ENCODE assay signal across 9 mouse cellular contexts in genomic region chr13:41403838-41404237, GRCm38 (mm10).
DNase-seq lines count a peak whose midpoint lies in the region; ATAC-seq lines count a peak whose summit lies in the region.
"Had no signal": no experiment of that assay in that cellular context is flagged by ENCODE, and none has a peak within 500 bp of the region (broad histone marks: within the 10 kb centered on the region; RNA-seq: fewer than 3 reads in every experiment).

No protein-coding gene starts in this region.

- H3K27me3 ChIP-seq in heart, embryonic 11.5 days (ENCODE audit: control insufficient read depth, insufficient read depth, low read length): no peaks in the 10 kb centered on the region
- H3K27me3 ChIP-seq in intestine, embryonic 15.5 days (replicated peaks): no peaks in the 10 kb centered on the region

- 74% methylated on average over 6 of the region's 6 CpGs for WGBS in heart, embryonic 11.5 days (ENCODE audit: insufficient replicate concordance)
- 51% methylated on average over 6 of the region's 6 CpGs for WGBS in intestine, embryonic 15.5 days

- no peaks in the 10 kb centered on the region for H3K36me3 ChIP-seq in heart, embryonic 11.5 days (ENCODE audit: control insufficient read depth, insufficient read depth, low read length)
- H3K36me3 ChIP-seq in intestine, embryonic 15.5 days: no peaks in the 10 kb centered on the region

- ATAC-seq in heart, embryonic 11.5 days (replicated peaks; ENCODE audit: insufficient number of reproducible peaks, low FRiP score, low TSS enrichment): no peak
- ATAC-seq in intestine, embryonic 15.5 days: peak; percentile 91
- ATAC-seq in CD4-positive, CD25-positive, alpha-beta regulatory T cell, adult 4 months: no peak

- no peaks in the 10 kb centered on the region for H3K9me3 ChIP-seq in heart, embryonic 11.5 days (replicated peaks; ENCODE audit: control insufficient read depth, low read length)
- no peaks in the 10 kb centered on the region for H3K9me3 ChIP-seq in intestine, embryonic 15.5 days

- H3K9ac ChIP-seq in heart, embryonic 11.5 days (ENCODE audit: low read depth, low read length): no peak overlapping the region
- no peak overlapping the region for H3K9ac ChIP-seq in intestine, embryonic 15.5 days

- DNase-seq in heart, adult 11 months: peak; percentile 97
- DNase-seq in adrenal gland, adult 8-10 months: peak; percentile 68
- DNase-seq in lung, postnatal 36 days: peak; percentile 90
- DNase-seq in layer of hippocampus, adult 9-10 months (ENCODE audit: low spot score): no peak
- DNase-seq in thymus, postnatal 4 days: no peak
- DNase-seq: left cerebral cortex, postnatal 4 days had no signal

- no peak overlapping the region for H3K4me3 ChIP-seq in heart, embryonic 11.5 days (ENCODE audit: low read depth, low read length)
- H3K4me3 ChIP-seq in intestine, embryonic 15.5 days (replicated peaks): no peak overlapping the region

- H3K4me2 ChIP-seq in heart, embryonic 11.5 days: no peak overlapping the region
- no peak overlapping the region for H3K4me2 ChIP-seq in intestine, embryonic 15.5 days (replicated peaks)

- H3K27ac ChIP-seq in heart, embryonic 11.5 days (ENCODE audit: low read depth, low read length): no peak overlapping the region
- H3K27ac ChIP-seq in intestine, embryonic 15.5 days: peak overlapping the region; percentile 44; the same call in 1 of the 2 replicates

- H3K4me1 ChIP-seq in heart, embryonic 11.5 days (ENCODE audit: control insufficient read depth, insufficient read depth, low read length): no peaks in the 10 kb centered on the region
- peaks cover 6% of the 10 kb centered on the region; the same call in 1 of the 2 replicates for H3K4me1 ChIP-seq in intestine, embryonic 15.5 days (replicated peaks)

Comparison
In these comparisons a context has a peak if more than half of its experiments do, and no peak if none do; other contexts are left out.
1. DNase-seq: peak in heart, adult 11 months (single experiment), adrenal gland, adult 8-10 months (single experiment) and lung, postnatal 36 days (single experiment); none in layer of hippocampus, adult 9-10 months (single experiment) and thymus, postnatal 4 days (single experiment).